Mouse (Mus musculus): Measurements from ENCODE around the gene Lpin1.
A peak's percentile ranks its signal among the peaks of the same experiment; 100 is the strongest.

DNA sequence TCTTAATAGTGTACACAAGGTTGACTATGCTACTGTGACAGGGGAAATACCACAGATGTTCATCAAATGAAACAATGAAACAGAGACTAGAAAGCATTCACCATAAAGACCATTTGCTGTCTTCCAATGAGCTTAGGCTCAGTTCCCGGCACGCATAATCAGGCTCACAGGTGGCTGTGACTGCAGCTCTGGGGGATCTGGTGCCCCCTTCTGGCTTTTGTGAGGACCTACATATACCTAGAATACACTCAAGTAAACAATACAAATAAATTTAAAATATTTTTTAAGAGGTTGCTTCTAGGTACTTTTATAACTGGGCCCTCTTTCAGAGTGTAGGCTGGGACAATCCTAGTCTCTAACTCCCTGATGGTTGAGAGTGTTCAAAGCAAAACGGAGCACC lies 106.5 kb downstream of the Lpin1 start:
- TF ChIP-seq CTCF (IDR thresholded peaks at IDR 0.05; ENCODE audit: low read depth) (0 out of 2 replicates have a peak, but pooled peaks have one; percentile 16), EP300 (IDR thresholded peaks at IDR 0.05; ENCODE audit: low read depth) (no peak)

All from liver, postnatal 0 days (tissue).